Mouse (Mus musculus): ENCODE data around the gene Bid. TPM values are rescaled to one million over a fixed set of nuclear protein-coding genes. Genes with fewer than 3 reads are reported as not detected.

Gene Bid
- polyA plus RNA-seq (2012; rRNA removed) = 7.9 and 9.6 TPM in 2 replicates

DNA sequence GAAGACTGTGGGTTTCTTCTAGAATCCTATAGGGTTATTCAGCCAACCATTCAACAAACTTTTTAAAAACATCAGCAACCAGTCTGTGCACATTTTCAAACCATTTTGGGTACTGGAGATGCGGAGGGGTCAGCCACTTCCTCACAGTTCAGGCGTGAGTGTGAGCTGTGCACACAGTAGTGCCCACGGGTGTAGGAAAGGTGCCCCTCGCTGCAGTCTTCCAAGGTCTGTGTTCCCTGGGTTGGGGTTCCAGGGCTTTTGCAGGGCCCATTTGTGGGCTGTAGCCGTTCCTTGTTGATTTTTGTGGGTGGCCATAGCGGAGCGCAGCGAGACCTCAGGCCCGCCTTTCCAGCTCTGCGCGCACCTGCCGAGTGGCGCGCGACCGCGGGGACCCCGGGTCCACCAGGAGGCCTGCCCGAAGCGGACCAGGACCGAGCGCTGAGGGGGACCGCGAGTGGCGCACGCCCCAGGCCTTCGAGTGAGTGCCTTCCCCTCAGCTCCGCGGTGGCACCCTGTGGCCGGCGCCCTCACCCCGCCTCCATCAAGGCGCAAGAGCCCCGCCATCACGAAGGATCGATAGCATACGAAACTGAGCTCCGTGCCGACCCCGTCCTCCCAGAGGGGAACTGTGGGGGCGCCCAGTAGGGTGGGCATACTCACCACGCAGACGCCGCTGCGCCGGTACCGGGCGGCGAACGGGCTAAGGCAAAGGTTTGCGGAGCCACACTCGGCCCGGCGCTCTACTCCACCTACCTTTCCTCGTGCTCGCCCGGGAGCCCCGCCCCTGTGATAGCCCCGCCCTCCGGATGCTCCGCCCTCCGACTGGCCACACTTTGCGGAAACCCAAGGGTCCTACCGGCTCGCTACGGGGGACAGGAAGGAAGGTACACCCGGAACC lies at the start of gene Bid:
Gene Bid (minus strand): TSS at position 780 of the 898 bp plus-strand sequence.
- DNase-seq (ENCODE audit: low read depth) = no peak

DNA sequence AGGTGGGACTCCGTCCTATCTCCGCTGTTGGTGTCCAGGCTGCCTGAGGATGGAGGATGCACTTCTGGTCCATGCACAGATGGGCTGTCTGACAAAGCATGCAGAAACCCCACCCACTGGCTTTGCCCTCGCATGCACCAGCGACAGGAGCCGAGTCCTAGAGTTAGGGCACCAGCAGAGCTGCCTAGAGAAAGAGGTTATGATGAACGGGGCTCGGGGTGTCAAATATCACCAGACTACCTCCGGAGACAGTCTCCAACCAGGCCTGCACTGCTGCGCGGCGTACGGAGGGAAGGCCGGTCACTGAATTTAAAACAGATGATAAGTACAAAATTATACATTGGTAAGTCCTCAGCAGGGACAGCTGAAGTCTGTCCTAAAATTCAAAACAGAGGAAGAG lies 49.2 kb upstream of the Bid start:
- DNase-seq (ENCODE audit: low read depth) = no peak

- DNase-seq (ENCODE audit: low read depth) = no peak
Measured at GRCm38 (mm10) chr6:120964179-120964578, 47.5 kb upstream of the Bid start.

GRCm38 (mm10) chr6:120960338-120961030 lies 43.8 kb upstream of the Bid start:
- no peak for DNase-seq (ENCODE audit: low read depth)

DNA sequence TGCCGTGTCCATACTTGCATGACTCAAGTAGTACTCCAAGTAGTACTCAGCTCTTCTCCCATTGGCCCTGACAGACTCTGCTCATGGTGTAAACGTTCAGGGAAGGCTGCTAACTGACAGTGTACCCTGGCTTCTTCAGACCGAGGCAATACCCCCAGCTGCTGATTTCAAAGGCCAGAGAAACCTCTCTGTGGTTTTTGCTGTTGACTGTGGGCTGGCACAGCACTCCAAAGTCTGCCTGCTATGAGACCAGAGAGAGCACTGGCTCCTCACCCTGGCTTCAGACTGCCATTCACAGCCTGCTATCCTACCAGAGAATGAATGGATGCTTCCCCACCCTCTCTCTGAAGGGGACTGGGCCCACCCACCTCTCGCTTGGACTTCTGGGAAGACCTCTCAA lies 40.7 kb upstream of the Bid start:
- no peak for DNase-seq (ENCODE audit: low read depth)

DNA sequence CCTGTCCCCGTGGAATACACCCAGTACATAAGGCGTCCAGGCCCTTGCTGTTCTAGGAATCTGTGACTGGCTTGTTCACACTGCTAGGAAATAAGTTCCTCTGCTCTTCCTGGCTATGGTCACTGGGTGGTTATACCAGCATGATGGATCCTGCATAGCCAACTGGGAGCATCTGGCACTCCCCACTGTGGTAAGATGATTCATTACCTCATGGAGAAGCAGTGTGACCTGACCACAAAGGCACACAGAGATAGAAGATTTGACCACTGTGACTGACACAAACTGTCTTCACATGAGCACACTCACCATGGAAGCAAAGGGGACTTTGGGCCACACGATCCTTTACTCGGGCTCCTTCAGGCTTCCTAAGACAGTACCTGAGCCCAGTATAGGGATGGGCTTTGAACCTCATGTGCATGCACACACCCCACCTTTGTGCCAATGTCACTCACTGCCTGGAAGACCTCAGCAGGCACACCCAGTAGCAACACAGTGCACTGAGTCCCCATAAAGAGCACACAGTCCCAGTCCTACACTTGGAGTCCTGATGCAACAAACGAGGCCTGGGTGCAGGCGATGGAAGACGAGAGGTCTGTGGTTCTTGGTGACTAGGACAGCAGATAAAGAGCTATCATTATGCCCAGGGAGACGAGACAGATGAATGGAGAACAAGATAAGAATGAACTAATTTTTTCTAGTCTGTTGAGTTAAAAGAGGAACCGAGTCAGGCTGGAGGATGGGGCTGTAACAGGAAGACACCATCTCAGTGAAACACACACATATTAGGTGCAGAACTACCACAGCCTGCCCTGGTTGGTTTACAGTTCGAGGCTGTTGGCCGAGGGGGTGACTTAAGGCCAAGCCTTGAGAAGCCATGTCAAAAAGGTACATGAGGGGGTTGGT lies 39.9 kb upstream of the Bid start:
- DNase-seq (ENCODE audit: low read depth) = no peak

DNA sequence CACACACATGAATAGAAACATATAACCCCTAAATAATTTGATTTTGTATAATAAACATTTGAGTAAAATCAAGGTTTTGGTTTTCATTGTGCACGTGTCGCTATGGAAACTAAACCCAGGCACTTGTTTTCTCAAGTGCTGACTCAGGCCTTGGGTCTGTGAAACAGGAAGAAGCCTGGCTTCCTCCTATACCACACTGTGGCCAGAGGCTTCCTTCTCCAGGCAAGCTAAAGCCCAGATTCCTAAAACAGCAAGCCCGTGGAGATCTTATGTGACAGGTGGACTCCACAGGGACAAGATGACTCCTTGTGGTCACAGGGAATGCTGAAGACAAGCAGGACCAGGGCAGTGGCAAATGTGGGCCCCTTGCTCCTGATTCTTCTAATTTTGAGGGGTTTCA lies 38.6 kb upstream of the Bid start:
- no peak for DNase-seq (ENCODE audit: low read depth)

DNA sequence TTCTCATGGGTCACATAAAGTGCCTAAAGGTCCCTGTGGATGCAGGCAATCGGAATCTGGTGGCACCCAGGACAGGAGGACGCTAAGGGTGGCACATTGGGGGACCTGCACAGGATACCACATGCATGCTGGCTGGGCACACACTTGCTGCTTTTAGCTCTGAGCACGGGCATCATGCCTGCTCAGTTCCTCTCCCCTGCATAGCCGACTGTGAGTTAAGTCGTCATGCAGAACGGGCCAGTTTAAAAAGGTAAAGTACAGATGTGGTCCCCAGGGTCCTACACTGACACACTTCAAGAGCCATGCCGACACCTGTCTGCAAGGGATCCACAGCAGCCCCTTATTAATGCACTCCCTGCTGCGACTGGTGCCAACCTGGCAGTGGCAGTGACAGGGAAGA lies 37.6 kb upstream of the Bid start:
- no peak for DNase-seq (ENCODE audit: low read depth)

GRCm38 (mm10) chr6:120952475-120952874 lies 35.8 kb upstream of the Bid start:
- no peak for DNase-seq (ENCODE audit: low read depth)

DNA sequence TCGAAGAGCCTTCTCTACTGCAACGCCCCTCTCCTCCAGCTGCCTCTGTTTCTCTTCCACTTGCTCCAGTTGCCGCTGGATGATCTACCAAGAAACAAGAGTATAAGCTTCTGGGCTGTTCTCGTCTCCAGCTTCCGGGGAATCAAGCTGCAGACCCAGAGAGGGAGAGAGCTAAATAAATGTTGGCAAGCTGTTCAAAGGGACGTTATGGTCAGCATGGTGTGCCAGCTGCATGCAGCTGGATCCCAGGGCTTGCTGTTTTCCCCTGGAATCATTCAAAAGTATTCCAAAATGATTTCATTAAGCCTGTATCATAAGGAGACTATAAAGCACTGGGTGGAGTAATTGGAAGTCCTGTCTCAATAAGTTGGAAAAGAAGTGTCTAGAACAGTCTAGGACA lies 34.7 kb upstream of the Bid start:
- no peak for DNase-seq (ENCODE audit: low read depth)

DNA sequence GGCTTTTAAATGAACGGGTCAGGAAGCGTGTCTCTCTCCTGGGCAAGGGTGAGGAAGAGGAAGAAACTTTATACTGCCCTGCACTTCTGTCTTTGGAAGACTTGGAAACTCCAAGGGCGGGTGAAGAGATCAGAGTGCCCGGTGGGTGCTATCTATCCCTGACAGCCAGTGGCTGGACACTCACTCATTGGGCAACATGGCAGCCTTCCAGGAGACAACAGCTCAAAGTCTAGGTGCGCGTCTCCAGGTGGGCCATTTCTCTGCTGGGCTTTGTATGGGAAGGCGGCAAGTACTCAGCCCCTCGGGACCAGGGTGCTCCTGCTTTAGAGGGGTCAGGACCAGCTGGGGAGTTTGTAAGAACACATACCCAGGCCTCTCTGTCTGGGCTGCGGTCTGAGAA lies 28.9 kb upstream of the Bid start:
- DNase-seq (ENCODE audit: low read depth) = no peak

GRCm38 (mm10) chr6:120943964-120944363 lies 27.3 kb upstream of the Bid start:
- DNase-seq (ENCODE audit: low read depth) = no peak

- no peak for DNase-seq (ENCODE audit: low read depth)
Measured at GRCm38 (mm10) chr6:120943551-120943950, 26.9 kb upstream of the Bid start.

GRCm38 (mm10) chr6:120943079-120943478 lies 26.4 kb upstream of the Bid start:
- no peak for DNase-seq (ENCODE audit: low read depth)

GRCm38 (mm10) chr6:120941575-120941974 lies 24.9 kb upstream of the Bid start:
- DNase-seq (ENCODE audit: low read depth) = no peak

DNA sequence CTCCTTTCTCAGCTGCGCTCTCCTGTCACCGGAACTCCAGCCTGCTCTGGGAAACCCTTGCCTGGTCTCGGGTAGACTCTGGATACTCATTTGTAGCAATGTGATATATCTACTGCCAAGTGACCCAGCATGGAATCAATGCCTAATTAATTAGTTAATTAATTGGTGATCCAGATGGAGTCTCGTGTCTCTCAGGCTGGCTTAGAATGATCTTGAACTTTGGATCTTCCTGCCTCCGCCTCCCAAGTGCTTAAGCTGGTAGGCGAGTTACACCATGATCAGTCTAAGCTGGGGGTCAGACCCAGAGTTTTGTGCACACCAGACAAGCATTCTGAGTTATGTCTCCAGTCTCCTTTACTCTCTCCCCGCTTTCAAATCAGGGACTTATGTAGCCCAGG lies 24.4 kb upstream of the Bid start:
- DNase-seq (ENCODE audit: low read depth) = no peak

- no peak for DNase-seq (ENCODE audit: low read depth)
Measured at GRCm38 (mm10) chr6:120940446-120941083, 23.9 kb upstream of the Bid start.

GRCm38 (mm10) chr6:120939783-120940182 lies 23.1 kb upstream of the Bid start:
- no peak for DNase-seq (ENCODE audit: low read depth)

GRCm38 (mm10) chr6:120938763-120939450 lies 22.3 kb upstream of the Bid start:
- no peak for DNase-seq (ENCODE audit: low read depth)

- DNase-seq (ENCODE audit: low read depth) = no peak
Measured at GRCm38 (mm10) chr6:120937999-120938608, 21.5 kb upstream of the Bid start.
